Mouse (Mus musculus) mouse trophoblast stem cell (cell line): Measurements from ENCODE around the gene Pcnx2.

ENCODE experiments used
- in situ Hi-C, 2 experiments: fragments of 300-500 bp; cut with MseI, MboI; formaldehyde crosslinking; loops; 2 replicates in 1 of 2; 3 replicates in 1 of 2; pipeline ENCODE4 v1.15.1; 2025

Pcnx2 gene

DNA sequence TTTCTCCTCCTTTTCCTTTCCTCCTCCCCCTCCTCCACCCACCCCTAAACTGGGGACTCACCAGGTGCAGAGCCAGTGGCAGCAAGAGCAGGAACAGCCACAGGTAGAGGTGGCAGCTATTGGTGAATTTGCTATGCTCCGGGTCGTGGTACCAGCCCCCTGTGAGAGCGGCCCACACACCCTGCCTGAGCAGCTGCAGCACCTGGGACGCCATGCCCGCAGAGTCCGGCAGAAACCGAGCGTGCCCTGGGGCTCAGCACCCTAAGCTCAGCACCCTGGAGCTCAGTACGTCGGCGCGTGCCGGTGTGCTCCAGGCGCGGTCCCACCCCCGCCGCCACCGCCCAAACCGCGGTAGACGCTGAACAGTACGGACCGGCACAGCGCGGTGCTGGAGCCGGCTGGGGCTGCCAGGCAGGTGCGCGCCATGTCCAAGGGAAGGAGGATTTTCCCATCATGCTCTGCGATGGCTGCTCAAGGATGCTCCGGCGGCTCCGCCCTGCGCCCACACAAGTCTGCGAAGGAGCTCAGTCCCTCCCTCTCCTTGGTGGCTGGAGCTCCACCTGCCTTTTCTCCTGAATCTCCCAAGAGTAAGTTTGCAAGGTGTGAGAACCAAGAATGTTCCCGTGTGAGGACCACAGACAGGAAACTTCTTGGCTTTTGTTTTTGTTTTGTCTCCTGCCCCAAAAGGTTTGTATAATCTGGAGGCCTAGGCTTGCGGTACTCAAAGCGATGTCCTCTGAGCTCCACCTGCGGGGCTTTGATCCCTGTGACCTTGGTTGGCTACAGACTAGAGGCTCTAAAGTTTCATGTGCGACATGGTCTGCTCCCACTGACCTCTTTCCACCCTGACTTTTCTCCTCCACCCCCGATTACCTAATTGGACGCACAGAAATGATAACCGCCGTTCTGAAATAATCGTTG is at the start of gene Pcnx2:
TSS of gene Pcnx2 (minus strand) at position 450 of the 921 bp plus-strand sequence.
- in situ Hi-C loops: no loop called here

- in situ Hi-C loops: loop anchor here in 1 of 2 experiments (10.0 kb wide), 1 partner anchor 310 kb away; no protein-coding TSS in a partner anchor
Measured at GRCm38 (mm10) chr8:125944511-125944910, 46.4 kb upstream of the Pcnx2 start.

GRCm38 (mm10) chr8:125935649-125936048 is 37.5 kb upstream of the Pcnx2 start:
- in situ Hi-C loops: no loop called here

- in situ Hi-C loops: no loop called here
Measured at GRCm38 (mm10) chr8:125931822-125932221, 33.7 kb upstream of the Pcnx2 start.

- in situ Hi-C loops: no loop called here
Measured at GRCm38 (mm10) chr8:125930276-125931046, 32.3 kb upstream of the Pcnx2 start.

DNA sequence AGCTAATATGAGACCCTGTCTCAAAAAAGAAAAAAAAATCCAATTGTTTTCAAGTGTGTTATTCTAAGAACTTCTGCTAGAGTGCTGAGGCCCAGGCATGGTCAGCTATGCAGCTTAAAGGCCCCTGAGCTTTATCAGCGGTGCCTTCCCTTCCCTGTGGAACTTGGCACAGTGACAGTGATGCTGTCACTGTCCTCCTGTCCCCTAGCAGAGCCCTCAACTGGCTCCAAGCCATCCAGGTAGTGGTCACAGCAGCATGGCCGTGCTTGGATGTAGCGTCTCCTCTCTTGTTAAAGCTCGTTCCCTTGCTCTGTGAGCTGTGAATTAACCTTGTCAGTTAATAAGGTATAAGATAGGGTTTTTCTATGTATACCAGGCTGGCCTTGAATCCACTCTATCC is 28.5 kb upstream of the Pcnx2 start:
- in situ Hi-C loops: no loop called here

DNA sequence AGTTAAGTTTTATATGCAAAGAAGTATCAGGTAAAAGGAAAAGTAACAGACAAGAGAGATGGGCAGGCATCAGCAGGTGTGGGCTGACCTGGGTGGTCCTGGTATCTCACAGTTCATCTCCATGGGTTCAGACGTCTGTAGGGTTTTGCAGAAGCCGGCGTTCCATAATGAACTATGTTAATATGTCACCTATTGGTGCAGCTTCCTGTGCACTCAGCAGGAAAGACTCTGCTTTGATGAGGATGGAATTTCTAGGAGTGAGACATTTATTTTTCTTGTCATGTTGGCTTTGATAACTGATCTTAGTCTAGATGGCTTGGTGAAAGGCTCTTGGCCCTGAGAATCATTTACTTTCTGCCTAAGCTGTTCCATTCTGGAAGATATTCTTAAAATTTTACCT is 24.2 kb upstream of the Pcnx2 start:
- in situ Hi-C loops: no loop called here

DNA sequence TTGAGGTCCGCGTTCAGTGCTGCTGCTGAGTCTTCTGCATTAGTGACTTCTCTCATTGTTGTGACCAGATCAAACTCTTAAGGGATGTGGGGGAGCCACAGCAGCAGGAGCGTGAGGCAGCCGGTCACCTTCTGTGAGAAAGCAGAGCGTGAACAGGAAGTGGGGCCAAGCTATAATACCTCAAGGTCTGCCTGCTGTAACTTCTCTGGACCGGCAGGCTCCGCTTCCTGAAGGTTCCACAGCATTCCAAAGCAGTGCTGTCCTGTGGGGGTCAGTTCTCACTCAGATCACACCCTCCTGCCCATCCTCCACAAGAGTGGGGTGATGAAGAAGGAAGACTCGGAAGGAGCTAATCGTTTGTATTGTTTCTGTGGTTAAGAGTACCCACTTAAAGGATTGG is 22.6 kb upstream of the Pcnx2 start:
- in situ Hi-C loops: no loop called here

- in situ Hi-C loops: no loop called here
Measured at GRCm38 (mm10) chr8:125920281-125920680, 22.2 kb upstream of the Pcnx2 start.

GRCm38 (mm10) chr8:125919560-125919959 is 21.4 kb upstream of the Pcnx2 start:
- in situ Hi-C loops: no loop called here

- in situ Hi-C loops: no loop called here
Measured at GRCm38 (mm10) chr8:125918719-125919118, 20.6 kb upstream of the Pcnx2 start.

- in situ Hi-C loops: no loop called here
Measured at GRCm38 (mm10) chr8:125917013-125917412, 18.9 kb upstream of the Pcnx2 start.

DNA sequence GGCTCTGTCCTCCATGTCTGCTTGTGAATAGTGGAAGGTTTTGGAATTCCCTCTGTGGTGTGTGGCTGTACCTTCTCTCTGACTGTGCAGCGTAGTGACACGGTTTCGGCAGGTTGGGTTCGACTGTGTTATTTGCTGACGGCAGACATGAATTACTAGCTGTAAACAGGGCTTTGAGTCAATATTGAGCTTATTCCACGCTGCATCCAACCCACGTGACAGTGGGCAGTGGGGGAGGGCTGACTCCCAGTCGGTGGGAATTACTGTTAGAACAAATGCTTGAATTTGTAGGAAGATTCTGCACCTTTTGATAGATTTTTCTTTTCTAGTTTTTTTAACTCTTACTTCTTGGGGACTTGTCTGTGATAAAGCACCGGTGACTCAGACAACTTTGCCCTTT is 16.3 kb upstream of the Pcnx2 start:
- in situ Hi-C loops: no loop called here

DNA sequence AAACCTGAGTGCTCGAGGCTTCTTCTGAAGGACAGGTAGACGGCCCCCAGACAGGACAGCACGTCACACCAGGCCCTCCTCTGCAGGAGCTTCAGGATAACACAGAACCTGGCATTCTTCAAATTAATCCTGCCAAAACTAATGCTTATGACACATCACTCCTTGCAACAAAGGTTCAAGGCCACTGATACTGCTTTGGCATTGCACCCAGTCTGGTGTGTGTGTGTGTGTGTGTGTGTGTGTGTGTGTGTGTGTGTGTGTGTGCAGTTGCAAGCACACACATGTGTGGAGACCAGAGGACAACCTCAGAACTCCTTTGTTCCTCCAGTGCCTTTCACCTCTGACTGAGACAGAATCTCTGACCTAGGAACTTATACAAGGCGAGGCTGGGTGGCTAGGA is 15.1 kb upstream of the Pcnx2 start:
- in situ Hi-C loops: no loop called here

DNA sequence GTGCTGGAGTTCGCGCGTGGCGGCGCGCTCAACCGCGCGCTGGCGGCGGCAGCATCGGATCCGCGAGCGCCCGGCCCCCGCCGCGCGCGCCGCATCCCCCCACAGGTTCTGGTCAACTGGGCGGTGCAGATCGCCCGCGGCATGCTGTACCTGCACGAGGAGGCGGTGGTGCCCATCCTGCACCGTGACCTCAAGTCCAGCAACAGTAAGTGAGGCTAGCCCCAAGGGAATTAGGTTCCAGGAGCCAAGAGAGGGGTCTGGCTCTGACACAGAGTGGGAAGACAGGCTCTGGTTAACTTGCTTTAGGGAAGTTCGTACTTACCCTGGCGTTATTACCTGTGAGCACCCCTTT is 13.1 kb upstream of the Pcnx2 start:
- in situ Hi-C loops: no loop called here

GRCm38 (mm10) chr8:125910365-125911228 is 12.5 kb upstream of the Pcnx2 start, which contains the start of gene Map3k21:
Map3k21 (plus strand) TSS chr8:125910450.
- in situ Hi-C loops: no loop called here

DNA sequence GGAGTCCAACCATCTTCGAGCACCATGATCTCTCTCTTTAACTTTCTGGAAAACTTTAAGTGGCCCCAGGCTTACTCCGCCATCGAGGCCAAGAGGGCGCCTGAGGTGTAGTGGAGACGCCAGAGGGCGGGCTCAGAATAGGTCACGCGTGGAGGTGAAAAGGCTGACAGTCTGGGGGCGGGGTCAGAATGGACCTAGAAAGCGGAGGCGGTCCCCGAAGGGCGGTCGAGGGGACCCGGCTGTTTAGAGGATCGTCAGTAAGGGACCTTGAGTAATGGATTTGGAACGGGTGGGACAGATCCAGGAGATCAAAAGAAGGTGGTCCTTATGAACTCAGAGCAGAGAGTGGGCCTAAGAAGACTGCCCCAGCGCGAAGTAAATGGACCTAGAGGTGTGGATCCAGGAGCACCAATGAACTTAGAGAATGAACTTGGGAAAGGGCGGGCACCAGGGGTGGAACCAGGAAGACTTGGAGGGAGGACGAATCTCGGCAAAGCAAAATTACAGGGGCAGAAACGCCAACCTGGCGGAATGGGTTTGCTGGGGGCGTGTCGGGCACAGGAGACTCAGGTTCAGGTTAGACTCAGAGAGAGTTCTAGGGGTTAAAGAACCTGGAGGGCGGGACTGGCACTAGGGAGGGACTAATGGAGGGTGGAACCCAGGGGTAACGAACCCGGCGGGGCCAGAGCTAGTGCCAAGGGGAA is 11.7 kb upstream of the Pcnx2 start:
- in situ Hi-C loops: no loop called here

- in situ Hi-C loops: no loop called here
Measured at GRCm38 (mm10) chr8:125907311-125907710, 9.2 kb upstream of the Pcnx2 start.

GRCm38 (mm10) chr8:125905341-125905740 is 7.2 kb upstream of the Pcnx2 start:
- in situ Hi-C loops: no loop called here

GRCm38 (mm10) chr8:125902521-125902920 is 4.4 kb upstream of the Pcnx2 start:
- in situ Hi-C loops: no loop called here

GRCm38 (mm10) chr8:125901167-125901566 is 3.0 kb upstream of the Pcnx2 start:
- in situ Hi-C loops: no loop called here
